Mouse (Mus musculus) limb, embryonic 15.5 days (tissue): Measurements from ENCODE around the gene Dpp6. TPM values are rescaled to one million over a fixed set of nuclear protein-coding genes. Genes with fewer than 3 reads are reported as not detected.

Experiments
- ATAC-seq: fragments of 200-750 bp; cut with Nextera tagmentation; 2 replicates; pipeline ENCODE4 v1.8.0; 2017; ENCODE audit warnings: low read depth, moderate TSS enrichment; ENCODE audit not compliant: insufficient number of reproducible peaks, low FRiP score, low TSS enrichment
- H3K27ac ChIP-seq: fragments of 300-500 bp; sonication (generic); 2 replicates; pipeline ENCODE4 v1.5.1; 2015; ENCODE audit warnings: moderate library complexity, mild to moderate bottlenecking, inconsistent platforms
- H3K27me3 ChIP-seq: fragments of 300-500 bp; sonication (generic); 2 replicates; pipeline ENCODE4 v1.6.1; 2015; ENCODE audit warnings: inconsistent platforms
- H3K36me3 ChIP-seq: fragments of 300-500 bp; sonication (generic); 2 replicates; pipeline ENCODE4 v1.6.1; 2015; ENCODE audit warnings: inconsistent platforms
- H3K4me1 ChIP-seq: fragments of 300-500 bp; sonication (generic); 2 replicates; pipeline ENCODE4 v1.6.1; 2015; ENCODE audit warnings: inconsistent platforms
- H3K4me2 ChIP-seq: fragments of 300-500 bp; sonication (generic); 2 replicates; pipeline ENCODE4 v1.6.1; 2015; ENCODE audit warnings: mild to moderate bottlenecking, inconsistent platforms
- H3K4me3 ChIP-seq: fragments of 300-500 bp; sonication (generic); 2 replicates; pipeline ENCODE4 v1.5.1; 2015; ENCODE audit warnings: mild to moderate bottlenecking, inconsistent platforms
- H3K9ac ChIP-seq: fragments of 300-500 bp; sonication (generic); 2 replicates; pipeline ENCODE4 v1.6.1; 2015; ENCODE audit warnings: inconsistent platforms
- H3K9me3 ChIP-seq: fragments of 300-500 bp; sonication (generic); 2 replicates; pipeline ENCODE4 v1.6.1; 2016; ENCODE audit warnings: inconsistent platforms
- WGBS: fragments of 180-500 bp; shearing (Covaris S2); methylation state at CpG from one replicate; pipeline ENCODE4 v1.1.7; 2015; 5-methylcytosine and 5-hydroxymethylcytosine counted together
- polyA plus RNA-seq: library from polyadenylated mRNA; unstranded; fragments of >200 nt; fragmentation: Nextera tagmentation; extraction: Ambion mirVana; gene quantifications from 2 replicates; pipeline ENCODE4 v1.2.1, GENCODE M21; 2015

Gene Dpp6
- polyA plus RNA-seq, 1 experiment from 2014 or later = 1.9 TPM

DNA sequence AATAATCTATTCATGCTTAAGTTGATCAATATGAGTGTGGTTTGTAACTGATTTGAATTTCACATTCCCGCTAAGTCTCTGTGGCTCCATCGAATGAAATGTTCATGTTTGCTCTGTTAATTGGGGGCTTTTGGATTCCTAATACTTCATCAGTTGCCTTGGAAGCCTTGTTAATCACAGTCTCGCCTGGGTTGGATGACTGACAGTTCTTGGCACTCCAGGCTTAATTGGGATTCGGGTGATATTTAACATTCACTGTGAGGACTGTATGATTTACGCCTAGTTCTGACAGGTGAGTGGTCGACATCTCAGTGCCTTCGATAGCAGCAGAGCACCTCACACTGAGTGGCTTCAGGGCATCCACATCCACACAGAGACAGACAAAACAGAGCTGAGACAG is 90.1 kb downstream of the Dpp6 start:
- ATAC-seq = no peak
- H3K4me3 ChIP-seq = no peak overlapping the region
- no peaks in the 10 kb centered on the region for H3K36me3 ChIP-seq
- H3K4me1 ChIP-seq = peaks cover 14% of the 10 kb centered on the region
- WGBS = 72% methylated on average over 7 of the region's 7 CpGs
- H3K4me2 ChIP-seq = no peak overlapping the region
- peaks cover 12% of the 10 kb centered on the region; the same call in 1 of the 2 replicates for H3K27me3 ChIP-seq
- no peak overlapping the region for H3K27ac ChIP-seq
- H3K9me3 ChIP-seq = no peaks in the 10 kb centered on the region
- no peak overlapping the region for H3K9ac ChIP-seq

DNA sequence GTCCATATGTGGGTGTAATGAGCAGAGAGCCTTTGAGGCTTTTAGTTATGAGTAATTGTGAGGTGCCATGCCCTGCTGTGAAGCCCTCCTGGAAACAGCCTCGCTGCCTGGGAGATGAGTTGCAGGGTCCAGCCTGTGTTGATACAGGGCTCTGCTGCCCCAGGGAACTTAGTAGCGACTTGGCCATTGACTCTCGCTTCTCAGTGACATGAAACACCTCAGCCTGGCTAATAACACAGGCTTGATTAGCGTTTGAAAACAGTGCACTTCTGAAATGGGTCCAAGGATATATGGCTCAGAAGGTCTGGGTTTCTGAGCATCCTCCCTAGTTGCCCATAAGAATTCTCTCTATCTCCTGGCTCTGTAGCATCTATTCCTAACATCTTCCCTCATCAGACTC is 91.6 kb downstream of the Dpp6 start:
- Histone ChIP-seq H3K4me2 (no peak overlapping the region), H3K9me3 (no peaks in the 10 kb centered on the region), H3K4me3 (no peak overlapping the region), H3K9ac (no peak overlapping the region), H3K4me1 (peaks cover 14% of the 10 kb centered on the region), H3K36me3 (no peaks in the 10 kb centered on the region), H3K27ac (no peak overlapping the region), H3K27me3 (peaks cover 12% of the 10 kb centered on the region; the same call in 1 of the 2 replicates)
- no peak for ATAC-seq
- 46% methylated on average over 4 of the region's 4 CpGs for WGBS

DNA sequence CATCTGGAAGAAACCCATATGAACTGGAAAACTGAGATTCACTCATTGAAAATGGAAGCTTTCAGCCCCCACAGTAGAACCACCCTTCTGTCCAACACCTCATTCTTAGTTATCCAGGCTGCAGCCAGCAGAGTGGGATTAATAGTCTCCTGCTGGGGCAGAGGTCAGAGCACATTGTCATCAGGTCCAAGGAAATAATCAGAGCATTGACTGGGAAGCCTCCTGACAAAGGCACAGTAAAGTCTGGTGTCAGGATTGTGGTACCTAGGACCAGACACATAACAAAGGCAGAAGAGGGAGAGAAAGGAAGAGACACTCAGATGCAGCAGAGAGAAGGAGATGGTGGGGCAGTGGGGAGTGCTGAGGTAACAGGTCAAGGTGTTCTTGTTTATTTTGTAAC is 93.3 kb downstream of the Dpp6 start:
- Histone ChIP-seq H3K4me3 (no peak overlapping the region), H3K9ac (no peak overlapping the region), H3K27me3 (no peaks in the 10 kb centered on the region), H3K4me2 (no peak overlapping the region), H3K36me3 (no peaks in the 10 kb centered on the region), H3K4me1 (no peaks in the 10 kb centered on the region), H3K27ac (no peak overlapping the region), H3K9me3 (no peaks in the 10 kb centered on the region)
- no peak for ATAC-seq

DNA sequence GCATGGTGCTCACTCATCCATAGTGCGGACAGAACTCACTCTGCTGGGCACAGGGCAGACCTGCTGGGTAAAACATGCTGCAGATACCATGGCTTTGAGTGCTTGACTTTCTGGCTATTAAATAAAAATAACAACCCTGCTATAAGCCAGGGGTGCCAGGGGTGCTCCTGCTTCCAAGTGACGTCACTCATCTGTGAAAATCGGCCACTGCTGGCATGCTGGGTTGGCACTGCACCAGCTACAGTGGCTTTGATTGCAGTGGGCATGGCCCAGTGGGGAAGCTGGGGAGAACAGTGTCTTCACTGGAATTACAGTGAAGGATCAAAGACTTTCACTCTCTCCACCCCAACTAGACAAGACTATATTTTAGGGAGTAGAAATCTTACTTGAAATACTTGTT is 95.0 kb downstream of the Dpp6 start:
- H3K27me3 ChIP-seq = no peaks in the 10 kb centered on the region
- H3K9me3 ChIP-seq = no peaks in the 10 kb centered on the region
- ATAC-seq = no peak
- H3K9ac ChIP-seq = no peak overlapping the region
- H3K4me2 ChIP-seq = no peak overlapping the region
- no peaks in the 10 kb centered on the region for H3K4me1 ChIP-seq
- H3K4me3 ChIP-seq = no peak overlapping the region
- no peaks in the 10 kb centered on the region for H3K36me3 ChIP-seq
- 71% methylated on average over 3 of the region's 3 CpGs for WGBS
- no peak overlapping the region for H3K27ac ChIP-seq

DNA sequence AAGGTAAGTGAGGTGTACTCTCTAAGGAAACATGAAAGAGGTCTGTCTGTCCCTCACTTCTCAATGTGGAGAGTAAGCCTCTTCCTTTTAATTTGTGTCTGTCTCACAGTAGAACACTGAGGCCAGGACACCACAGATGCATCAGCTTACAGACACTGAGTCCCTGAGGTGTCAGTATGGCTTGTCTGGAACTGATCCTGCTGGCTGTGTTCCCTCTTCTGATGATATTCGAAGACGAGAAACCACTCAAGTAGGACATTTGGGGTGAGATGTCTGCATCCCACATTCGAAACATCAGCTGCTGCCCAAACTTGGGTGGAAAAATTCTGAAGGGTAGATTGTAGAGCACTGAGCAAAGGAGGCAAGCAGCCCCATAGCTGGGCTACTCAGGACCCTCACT is 101.8 kb downstream of the Dpp6 start:
- ATAC-seq = no peak
- H3K4me3 ChIP-seq = no peak overlapping the region
- 88% methylated on average over 3 of the region's 3 CpGs for WGBS
- H3K4me2 ChIP-seq = no peak overlapping the region
- no peak overlapping the region for H3K27ac ChIP-seq
- H3K9ac ChIP-seq = no peak overlapping the region
- no peaks in the 10 kb centered on the region for H3K9me3 ChIP-seq
- no peaks in the 10 kb centered on the region for H3K4me1 ChIP-seq
- H3K36me3 ChIP-seq = no peaks in the 10 kb centered on the region
- no peaks in the 10 kb centered on the region for H3K27me3 ChIP-seq

DNA sequence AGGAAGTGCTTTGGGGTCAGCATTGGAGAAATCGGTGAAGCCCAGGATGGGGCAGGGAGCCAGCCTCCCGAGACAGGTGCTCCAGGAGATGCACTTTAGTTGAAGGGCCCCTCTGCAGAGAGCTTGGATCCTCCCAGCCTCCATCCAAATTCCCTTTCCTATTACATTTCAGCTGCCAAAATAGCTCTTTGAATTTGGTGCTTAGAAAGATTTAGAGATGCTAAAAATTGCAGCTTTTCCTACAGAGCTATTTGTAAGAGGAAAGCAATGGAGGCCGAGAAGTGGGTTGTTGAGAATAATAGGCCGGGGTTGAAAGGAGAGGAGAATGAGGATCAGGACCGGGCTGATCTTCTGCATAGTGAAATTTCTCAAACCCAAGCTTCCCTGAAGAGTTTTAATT is 107.5 kb downstream of the Dpp6 start:
- H3K4me1 ChIP-seq = no peaks in the 10 kb centered on the region
- no peak overlapping the region for H3K27ac ChIP-seq
- H3K9ac ChIP-seq = no peak overlapping the region
- H3K27me3 ChIP-seq = no peaks in the 10 kb centered on the region; the same call in 1 of the 2 replicates
- H3K36me3 ChIP-seq = no peaks in the 10 kb centered on the region
- no peak overlapping the region for H3K4me2 ChIP-seq
- WGBS = 85% methylated on average over 5 of the region's 5 CpGs
- no peaks in the 10 kb centered on the region for H3K9me3 ChIP-seq
- no peak overlapping the region for H3K4me3 ChIP-seq
- ATAC-seq = no peak

DNA sequence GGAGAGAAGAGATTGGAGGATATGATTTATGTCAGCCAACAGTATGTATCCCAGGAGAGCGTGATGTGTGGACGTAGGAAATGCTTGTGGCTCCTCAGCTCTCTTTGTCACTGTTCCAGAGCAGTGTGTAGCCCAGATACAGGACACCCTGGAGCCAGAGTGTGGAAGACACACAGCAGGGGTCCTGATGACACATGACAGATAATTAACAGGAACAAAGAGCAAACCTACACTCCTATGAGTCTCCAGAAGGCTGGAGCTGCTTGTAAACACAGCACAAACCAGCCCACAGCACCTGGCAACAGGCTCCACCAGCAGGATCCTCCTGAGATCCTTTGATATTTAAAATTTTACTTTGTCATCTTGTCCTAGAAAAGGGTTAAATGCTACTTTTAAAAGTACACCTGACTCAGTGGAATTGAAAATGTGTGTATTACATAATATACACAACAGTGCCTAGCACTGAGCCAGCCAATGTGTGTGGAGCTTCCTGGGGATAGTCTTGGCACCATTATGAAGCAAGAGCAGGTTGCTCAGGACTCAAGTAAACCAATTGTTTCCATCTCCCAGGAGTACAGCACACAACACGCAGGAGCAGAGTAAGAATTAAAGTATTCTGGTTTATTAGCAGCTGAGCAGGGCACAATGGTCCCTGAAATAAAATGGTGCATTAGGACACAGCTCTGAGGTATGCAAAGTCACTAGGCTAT is 115.6 kb downstream of the Dpp6 start:
- Histone ChIP-seq H3K4me2 (no peak overlapping the region), H3K9ac (no peak overlapping the region), H3K9me3 (no peaks in the 10 kb centered on the region), H3K27ac (no peak overlapping the region), H3K36me3 (no peaks in the 10 kb centered on the region), H3K27me3 (no peaks in the 10 kb centered on the region), H3K4me3 (no peak overlapping the region), H3K4me1 (no peaks in the 10 kb centered on the region)
- 53% methylated on average over 3 of the region's 3 CpGs for WGBS
- ATAC-seq = no peak

DNA sequence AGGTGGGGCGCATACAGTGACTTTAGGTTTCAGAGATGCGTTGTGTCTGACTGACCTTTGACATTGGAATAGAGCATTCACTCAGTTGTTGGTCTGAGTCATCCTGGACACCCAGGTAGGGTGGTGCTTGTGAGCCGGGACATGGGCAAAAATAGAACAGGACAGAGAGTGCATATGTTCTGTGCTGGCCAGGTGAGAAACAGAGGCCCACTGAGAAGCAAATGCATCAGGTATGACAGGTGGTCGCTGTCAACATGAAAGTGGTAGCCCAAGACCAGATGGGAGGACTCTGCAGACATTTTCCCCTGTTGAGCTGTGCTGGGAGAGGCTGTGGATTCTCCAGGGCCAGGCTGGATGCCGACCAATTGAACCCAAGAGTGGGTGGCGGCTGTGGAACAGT is 117.9 kb downstream of the Dpp6 start:
- Histone ChIP-seq H3K4me1 (no peaks in the 10 kb centered on the region), H3K9me3 (no peaks in the 10 kb centered on the region), H3K27ac (no peak overlapping the region), H3K36me3 (no peaks in the 10 kb centered on the region), H3K4me2 (no peak overlapping the region), H3K9ac (no peak overlapping the region), H3K27me3 (no peaks in the 10 kb centered on the region), H3K4me3 (no peak overlapping the region)
- WGBS = 83% methylated on average over 6 of the region's 6 CpGs
- no peak for ATAC-seq

DNA sequence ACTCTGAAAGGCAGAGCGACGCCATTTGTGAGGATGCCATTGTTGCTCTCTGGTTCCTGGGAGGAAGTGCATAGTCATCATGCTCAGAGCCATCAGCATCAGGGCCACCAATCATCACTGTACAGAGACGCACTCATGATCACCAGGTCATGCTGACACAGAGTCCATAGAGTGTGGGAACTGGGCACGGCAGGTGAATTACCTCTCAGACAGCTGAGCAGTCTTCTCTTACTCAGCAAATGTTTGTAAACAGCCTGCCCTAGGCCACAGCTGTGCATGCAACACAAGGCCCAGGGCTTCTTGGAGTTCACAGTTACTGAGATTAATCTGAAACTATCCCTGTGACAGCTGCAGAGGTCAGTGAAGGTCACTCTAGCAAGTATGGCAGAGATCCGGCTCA is 124.5 kb downstream of the Dpp6 start:
- Histone ChIP-seq H3K4me3 (no peak overlapping the region), H3K36me3 (no peaks in the 10 kb centered on the region), H3K27ac (no peak overlapping the region), H3K9ac (no peak overlapping the region), H3K9me3 (no peaks in the 10 kb centered on the region), H3K4me1 (no peaks in the 10 kb centered on the region), H3K4me2 (no peak overlapping the region), H3K27me3 (no peaks in the 10 kb centered on the region)
- ATAC-seq = no peak
- WGBS = 79% methylated on average over 5 of the region's 5 CpGs

DNA sequence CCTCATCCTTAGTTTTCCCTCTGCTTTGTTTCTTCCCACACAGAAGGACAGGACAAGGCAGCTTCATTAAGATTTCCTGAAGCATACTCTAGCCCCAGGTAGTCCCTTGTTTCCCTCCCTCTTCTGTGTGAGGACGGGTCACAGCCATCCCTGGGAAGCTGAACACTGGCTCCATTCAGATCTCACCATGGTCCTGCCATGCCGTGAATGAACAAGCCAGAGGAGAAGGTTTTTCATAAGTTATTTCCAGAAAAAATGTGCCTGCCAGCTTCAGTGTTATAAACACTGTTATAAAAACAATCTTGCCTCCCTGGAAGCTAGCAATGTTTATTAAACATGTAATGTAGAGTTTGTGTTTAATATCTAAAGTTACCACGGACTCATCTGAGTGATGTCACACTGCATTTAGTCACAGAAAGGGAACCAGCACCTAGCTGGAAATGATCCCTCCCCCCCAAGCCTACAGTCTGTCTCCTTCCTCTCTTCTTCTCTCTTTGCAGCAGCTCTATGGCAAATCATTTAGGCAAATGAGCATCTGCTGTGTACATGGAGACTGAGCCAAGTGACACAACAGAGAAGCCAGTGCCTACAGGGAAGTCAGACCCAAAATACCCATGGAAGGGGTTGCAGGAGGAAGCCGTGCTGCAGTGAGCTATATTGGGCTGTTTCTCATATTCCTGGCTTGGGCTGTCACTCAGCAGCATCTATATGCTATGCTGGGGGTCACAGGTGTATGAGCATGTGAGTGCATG is 128.3 kb downstream of the Dpp6 start:
- H3K4me2 ChIP-seq = no peak overlapping the region
- H3K9me3 ChIP-seq = no peaks in the 10 kb centered on the region
- WGBS = 54% methylated on average over 4 of the region's 4 CpGs
- no peaks in the 10 kb centered on the region for H3K27me3 ChIP-seq
- no peak overlapping the region for H3K4me3 ChIP-seq
- no peaks in the 10 kb centered on the region for H3K36me3 ChIP-seq
- H3K27ac ChIP-seq = no peak overlapping the region
- no peaks in the 10 kb centered on the region for H3K4me1 ChIP-seq
- no peak overlapping the region for H3K9ac ChIP-seq
- no peak for ATAC-seq

DNA sequence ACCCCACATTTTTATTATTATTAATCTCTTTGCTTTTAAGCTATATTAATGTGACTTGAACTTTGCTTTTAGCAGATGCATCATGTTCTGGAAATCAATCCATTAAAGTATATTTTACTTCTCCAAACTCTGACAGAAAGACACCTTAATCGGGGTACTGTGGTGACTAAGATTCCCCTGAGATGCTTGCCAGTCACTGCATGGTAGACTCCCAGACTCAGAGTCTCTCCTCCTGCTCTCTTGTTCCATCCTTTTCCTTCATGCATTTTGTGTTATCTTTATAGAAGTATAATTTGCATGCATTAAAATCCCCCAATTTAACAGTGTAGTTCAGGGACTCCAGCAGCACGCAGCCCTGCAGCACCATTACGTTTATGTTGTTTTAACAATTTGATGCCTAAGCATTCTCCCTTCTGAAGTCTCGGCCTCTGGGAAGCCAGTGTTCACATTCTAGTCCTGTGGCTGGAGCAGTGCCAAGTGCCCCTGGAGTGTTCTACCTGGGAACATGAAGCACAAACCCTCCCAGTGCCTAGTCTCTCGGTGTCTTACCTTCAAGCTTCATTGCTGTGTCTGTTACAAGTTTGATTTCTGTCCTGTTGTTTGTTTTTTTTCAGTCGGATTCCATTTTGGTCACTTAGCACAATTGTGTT is 153.1 kb downstream of the Dpp6 start:
- H3K27ac ChIP-seq = no peak overlapping the region
- no peak for ATAC-seq
- no peak overlapping the region for H3K4me2 ChIP-seq
- H3K4me3 ChIP-seq = no peak overlapping the region
- no peak overlapping the region for H3K9ac ChIP-seq
- no peaks in the 10 kb centered on the region for H3K27me3 ChIP-seq
- no peaks in the 10 kb centered on the region for H3K36me3 ChIP-seq
- H3K4me1 ChIP-seq = no peaks in the 10 kb centered on the region
- 57% methylated on average over 6 of the region's 6 CpGs for WGBS
- no peaks in the 10 kb centered on the region for H3K9me3 ChIP-seq

DNA sequence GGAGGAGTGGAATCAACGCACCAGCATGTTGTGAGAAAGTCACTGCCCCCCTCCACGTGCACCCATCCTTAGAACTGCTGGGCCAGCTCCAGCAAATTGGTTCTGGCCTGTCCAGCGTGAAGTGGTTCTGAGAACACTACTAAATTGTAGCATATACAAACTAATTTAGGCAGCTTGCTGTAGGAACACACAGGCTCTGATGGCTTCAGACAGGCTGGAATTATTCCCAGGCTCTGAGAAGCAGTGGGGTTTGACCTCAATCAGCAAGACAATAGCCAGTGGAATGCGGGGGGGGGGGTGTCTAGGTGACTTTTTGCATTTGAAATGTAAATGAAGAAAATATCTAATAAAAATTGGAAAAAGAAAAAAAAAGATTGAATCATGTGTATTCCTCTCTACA is 156.2 kb downstream of the Dpp6 start:
- 50% methylated on average over 4 of the region's 4 CpGs for WGBS
- H3K4me3 ChIP-seq = no peak overlapping the region
- no peaks in the 10 kb centered on the region for H3K4me1 ChIP-seq
- no peaks in the 10 kb centered on the region for H3K27me3 ChIP-seq
- no peaks in the 10 kb centered on the region for H3K36me3 ChIP-seq
- H3K9me3 ChIP-seq = no peaks in the 10 kb centered on the region
- no peak overlapping the region for H3K27ac ChIP-seq
- H3K4me2 ChIP-seq = no peak overlapping the region
- no peak for ATAC-seq
- H3K9ac ChIP-seq = no peak overlapping the region
